Mouse (Mus musculus) thymus, postnatal 0 days (tissue): ENCODE data around the gene Zfp872. TPM values are rescaled to one million over a fixed set of nuclear protein-coding genes. Genes with fewer than 3 reads are reported as not detected.
"Not testable (repeated sequence)": the region's sequence is repeated elsewhere in the genome, so short reads cannot be mapped to it uniquely, and the experiment has no call there.

Experiments used
- DNase-seq: peaks from one replicate; pipeline ENCODE4 v3.0.0-alpha.2; 2015; ENCODE audit warnings: low spot score
- polyA plus RNA-seq: library from polyadenylated mRNA; unstranded; fragments of >200 nt; fragmentation: Nextera tagmentation; extraction: Ambion mirVana; gene quantifications from 2 replicates; pipeline ENCODE4 v1.2.1, GENCODE M21; 2015

Gene Zfp872
- polyA plus RNA-seq, 1 experiment from 2014 or later: 0.61 TPM

GRCm38 (mm10) chr9:22167751-22168150 lies 20.1 kb upstream of the Zfp872 start:
- no peak for DNase-seq

DNA sequence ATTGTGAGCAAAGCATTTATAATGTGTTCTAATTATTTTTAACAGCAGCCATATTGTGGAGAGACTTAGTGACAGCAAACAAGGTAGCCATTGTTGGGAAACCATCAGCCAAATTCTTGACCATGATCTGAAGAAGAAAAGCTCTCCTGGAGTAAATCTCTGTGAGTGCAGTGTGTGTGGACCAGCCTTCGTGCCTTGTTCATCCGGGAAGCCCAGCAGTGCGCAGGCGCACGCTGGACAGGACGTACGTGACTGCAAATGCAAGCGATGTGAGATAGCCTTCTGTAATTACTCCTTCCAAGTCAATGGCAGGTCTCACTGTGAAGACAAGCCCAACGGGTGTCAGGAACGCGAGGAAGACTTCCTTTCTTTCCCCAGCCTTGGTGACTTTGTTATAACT lies 18.6 kb upstream of the Zfp872 start:
- no peak for DNase-seq

GRCm38 (mm10) chr9:22172318-22172717 lies 15.6 kb upstream of the Zfp872 start:
- DNase-seq: no peak

GRCm38 (mm10) chr9:22196412-22196811 lies 8.5 kb downstream of the Zfp872 start:
- DNase-seq: no peak

- DNase-seq: no peak
Observed at GRCm38 (mm10) chr9:22213785-22214194, 25.9 kb downstream of the Zfp872 start.

DNA sequence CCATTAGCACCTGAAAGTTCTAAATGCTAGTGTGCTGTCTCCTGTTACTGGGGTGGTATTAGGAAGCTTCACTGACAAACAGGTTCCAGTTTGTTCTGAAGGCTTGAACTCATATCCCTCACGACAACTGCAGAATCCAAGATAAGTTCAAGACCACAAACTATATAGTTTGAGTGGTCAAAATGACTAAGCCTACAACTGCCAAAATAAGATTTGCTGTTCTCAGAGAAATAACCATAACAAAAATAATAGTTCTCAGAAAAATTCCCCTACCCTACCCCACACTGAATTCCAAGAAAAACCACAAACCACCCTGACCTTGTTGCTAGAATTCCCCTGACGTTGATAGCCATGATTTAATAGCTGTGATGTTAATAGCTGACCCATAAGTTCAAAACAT lies 26.7 kb downstream of the Zfp872 start:
- DNase-seq: no peak

GRCm38 (mm10) chr9:22216705-22217104 lies 28.8 kb downstream of the Zfp872 start:
- DNase-seq: no peak

DNA sequence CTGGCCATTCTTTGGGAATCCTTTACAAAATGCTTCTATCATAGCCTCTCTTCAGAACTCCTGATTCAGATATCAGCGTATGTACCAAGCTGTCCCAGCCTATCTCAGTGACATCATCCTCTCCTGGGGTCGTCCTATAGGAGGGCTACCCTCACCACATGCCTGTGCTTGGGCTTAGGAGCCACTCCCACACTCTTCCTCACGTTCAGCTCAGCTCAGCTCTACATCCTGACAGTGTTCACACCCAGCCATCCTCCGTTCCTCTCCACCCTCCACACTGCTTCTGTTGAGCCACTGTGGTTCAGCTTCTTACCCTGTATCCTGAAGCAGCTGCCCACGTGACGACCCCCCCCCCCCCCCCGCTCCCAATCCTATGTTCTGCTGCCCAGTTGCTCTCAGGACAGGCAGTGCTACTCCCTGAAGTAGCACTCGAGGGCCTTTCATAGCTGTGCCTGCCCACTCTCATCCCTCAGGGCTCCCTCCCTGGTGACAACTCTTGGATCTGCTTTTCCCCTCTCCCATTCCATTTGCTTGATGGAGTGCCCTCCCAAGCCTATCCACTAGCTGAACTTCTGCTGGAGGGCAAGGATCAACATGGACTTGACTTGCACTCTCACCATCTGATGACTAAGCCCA lies 30.1 kb downstream of the Zfp872 start:
- DNase-seq: no peak

DNA sequence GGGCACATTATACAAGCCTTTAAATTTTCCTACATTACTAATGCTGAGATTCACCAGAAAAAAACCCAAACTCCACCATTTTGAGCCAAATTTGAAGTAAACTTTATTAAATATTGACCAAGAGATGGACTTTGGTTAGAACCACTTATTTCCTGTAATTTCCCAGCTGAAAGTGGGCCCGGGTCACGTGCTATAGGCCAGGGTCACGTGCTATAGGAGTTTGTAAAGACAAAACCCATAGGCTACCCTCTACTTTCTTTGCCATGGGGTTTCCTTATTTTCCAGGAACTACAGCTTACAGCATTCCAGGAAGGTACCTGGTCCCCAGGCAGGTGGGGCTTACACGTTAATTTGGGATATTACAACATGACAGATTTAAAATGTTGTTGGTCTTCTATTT lies 36.2 kb downstream of the Zfp872 start:
- no peak for DNase-seq

DNA sequence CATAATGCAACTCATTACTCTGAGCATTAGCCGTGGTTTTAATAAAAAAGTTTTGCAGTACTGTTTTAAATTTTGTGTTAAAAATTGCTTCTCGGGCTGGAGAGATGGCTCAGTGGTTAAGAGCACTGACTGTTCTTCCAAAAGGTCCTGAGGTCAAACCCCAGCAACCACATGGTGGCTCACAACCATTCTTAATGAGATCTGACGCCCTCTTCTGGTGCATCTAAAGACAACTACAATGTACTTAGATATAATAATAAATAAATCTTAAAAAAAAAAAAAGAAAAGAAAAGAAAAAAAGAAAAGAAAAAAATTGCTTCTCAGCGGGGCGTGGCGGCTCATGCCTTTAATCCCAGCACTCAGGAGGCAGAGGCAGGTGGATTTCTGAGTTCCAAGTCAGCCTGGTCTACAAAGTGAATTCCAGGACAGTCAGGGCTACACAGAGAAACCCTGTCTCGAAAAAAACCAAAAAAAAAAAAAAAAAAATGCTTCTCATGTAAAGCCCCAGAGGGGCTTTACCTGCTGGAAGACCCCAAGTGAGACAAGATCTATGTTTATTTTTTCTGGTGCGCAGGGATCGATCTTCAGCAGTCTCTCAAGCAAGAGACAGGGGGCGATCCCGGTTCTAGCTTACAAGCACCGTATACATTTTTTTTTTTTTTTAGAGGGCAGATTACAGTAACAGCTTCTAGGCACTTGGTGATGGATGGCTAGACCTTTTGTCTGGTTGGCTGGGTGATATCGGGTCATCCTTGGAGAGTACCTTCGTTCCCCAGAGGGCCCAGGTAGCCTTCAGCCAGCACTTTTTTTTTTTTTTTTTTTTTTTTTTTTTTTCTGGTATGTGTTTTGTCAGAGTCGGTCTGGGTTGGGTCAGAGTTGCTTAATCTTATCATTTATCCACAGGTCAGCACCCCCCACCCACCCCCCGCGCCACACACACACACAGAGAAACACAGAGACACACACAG lies 36.9 kb downstream of the Zfp872 start:
- DNase-seq: peak; percentile 71

GRCm38 (mm10) chr9:22225581-22226388 lies 37.9 kb downstream of the Zfp872 start, which contains the start of gene Zfp809:
Zfp809 (plus strand) TSS chr9:22225714.
- peak; percentile 99 for DNase-seq

DNA sequence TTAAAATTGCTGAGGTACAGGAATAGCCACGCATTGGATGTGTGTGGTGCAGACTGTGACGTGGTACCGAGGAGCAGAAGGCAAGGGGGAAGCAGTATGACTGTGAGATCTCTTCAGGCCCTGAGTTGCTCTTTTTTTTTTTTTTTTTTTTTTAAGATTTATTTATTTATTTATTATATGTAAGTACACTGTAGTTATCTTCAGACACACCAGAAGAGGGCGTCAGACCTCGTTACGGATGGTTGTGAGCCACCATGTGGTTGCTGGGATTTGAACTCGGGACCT lies 38.4 kb downstream of the Zfp872 start:
- not testable (repeated sequence) for DNase-seq

GRCm38 (mm10) chr9:22226846-22227245 lies 39.0 kb downstream of the Zfp872 start:
- no peak for DNase-seq

- no peak for DNase-seq
Observed at GRCm38 (mm10) chr9:22229386-22230026, 41.6 kb downstream of the Zfp872 start.

- no peak for DNase-seq
Observed at GRCm38 (mm10) chr9:22230061-22230460, 42.2 kb downstream of the Zfp872 start.

- DNase-seq: peak; percentile 15
Observed at GRCm38 (mm10) chr9:22230556-22230955, 42.7 kb downstream of the Zfp872 start.

DNA sequence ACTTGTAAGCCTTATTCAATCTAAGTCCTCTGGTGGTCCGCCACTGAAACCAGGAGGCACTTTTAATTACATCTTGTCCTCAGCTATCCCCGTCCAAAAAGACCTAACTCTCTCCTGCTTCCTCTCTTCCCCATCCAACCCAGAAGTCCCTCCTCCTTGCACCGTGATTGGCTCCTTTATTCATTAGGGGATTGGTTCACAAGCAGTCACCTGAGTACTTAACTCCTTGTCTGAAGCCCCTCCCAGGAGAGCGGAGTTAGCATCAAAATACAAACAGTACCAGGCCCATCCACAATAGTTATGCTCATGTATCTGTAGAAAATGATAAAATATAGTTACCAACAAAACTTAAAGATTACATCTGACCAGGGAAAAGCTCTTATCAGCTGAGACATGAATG lies 52.1 kb downstream of the Zfp872 start:
- DNase-seq: no peak

DNA sequence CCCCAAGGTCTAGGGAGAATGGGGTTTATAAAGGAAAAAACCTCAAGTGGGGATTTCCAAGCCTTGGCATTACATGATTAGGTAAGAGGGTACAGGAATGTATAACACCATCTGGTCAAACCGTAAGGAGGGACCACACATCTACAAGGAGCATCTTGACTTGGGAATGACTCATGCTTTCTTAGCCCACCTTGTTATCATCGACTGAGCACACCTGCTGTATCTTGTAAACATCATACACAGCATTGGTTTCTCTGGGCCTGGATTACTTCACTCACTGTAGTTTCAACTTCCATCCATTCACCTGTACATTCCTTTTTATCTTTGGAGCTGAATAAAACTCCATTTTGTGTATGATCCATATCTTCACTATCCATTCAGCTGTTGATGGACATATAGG lies 56.4 kb downstream of the Zfp872 start:
- DNase-seq: no peak
